9 mouse cellular contexts compared by ENCODE assay signal in genomic region chr9:29661468-29662145, GRCm38 (mm10).
A peak's percentile ranks its signal among the peaks of the same experiment; 100 is the strongest.
DNase-seq lines count a peak whose midpoint lies in the region; ATAC-seq and TF ChIP-seq lines count a peak whose summit lies in the region.
"Had no signal": no experiment of that assay in that cellular context is flagged by ENCODE, and none has a peak within 500 bp of the region (broad histone marks: within the 10 kb centered on the region; RNA-seq: fewer than 3 reads in every experiment).

No protein-coding gene starts in this region.

- in situ Hi-C loops in ES-E14 (cut with MboI; ENCODE audit: low sequenced_read_pairs in 2 of 2, unreplicated experiment in 2 of 2), result loop anchor here (10.0 to 25.0 kb wide), 3 partner anchors 626 to 751 kb away; no protein-coding TSS in a partner anchor

- no peak overlapping the region for H3K4me3 ChIP-seq in intestine, embryonic 14.5 days (ENCODE audit: low read depth, low read length)
- H3K4me3 ChIP-seq in intestine, embryonic 16.5 days (ENCODE audit: low read length), result no peak overlapping the region
- no peak overlapping the region for H3K4me3 ChIP-seq in ES-E14 (ENCODE audit: insufficient read depth in 1 of 2, low read depth in 1 of 2, low read length in 2 of 2, poor library complexity in 1 of 2, severe bottlenecking in 1 of 2)
- no peak overlapping the region for H3K4me3 ChIP-seq in neural tube, embryonic 13.5 days
- H3K4me3 ChIP-seq: liver, embryonic 13.5 days had no signal

- H3K27ac ChIP-seq in intestine, embryonic 14.5 days (ENCODE audit: low read depth), result no peak overlapping the region
- no peak overlapping the region for H3K27ac ChIP-seq in intestine, embryonic 16.5 days (ENCODE audit: low read length)
- H3K27ac ChIP-seq in ES-E14 (ENCODE audit: insufficient read depth, low read depth, low read length, poor library complexity, severe bottlenecking), result no peak overlapping the region
- H3K27ac ChIP-seq in neural tube, embryonic 13.5 days (replicated peaks), result peak overlapping the region; percentile 70
- H3K27ac ChIP-seq: liver, embryonic 13.5 days had no signal

- no peaks in the 10 kb centered on the region for H3K9me3 ChIP-seq in intestine, embryonic 14.5 days (ENCODE audit: control insufficient read depth, low read length)
- H3K9me3 ChIP-seq in intestine, embryonic 16.5 days (ENCODE audit: control insufficient read depth, low read length), result no peaks in the 10 kb centered on the region
- H3K9me3 ChIP-seq in ES-E14 (ENCODE audit: control insufficient read depth, insufficient read depth, low read depth, low read length), result no peaks in the 10 kb centered on the region
- H3K9me3 ChIP-seq in neural tube, embryonic 13.5 days, result no peaks in the 10 kb centered on the region
- H3K9me3 ChIP-seq: liver, embryonic 13.5 days had no signal

- H3K27me3 ChIP-seq in intestine, embryonic 14.5 days (replicated peaks; ENCODE audit: control insufficient read depth, insufficient read depth, low read length), result no peaks in the 10 kb centered on the region
- H3K27me3 ChIP-seq in intestine, embryonic 16.5 days (replicated peaks; ENCODE audit: control insufficient read depth, insufficient read depth, low read length), result no peaks in the 10 kb centered on the region
- H3K27me3 ChIP-seq in neural tube, embryonic 13.5 days, result peaks cover 5% of the 10 kb centered on the region; the same call in 1 of the 2 replicates
- H3K27me3 ChIP-seq: liver, embryonic 13.5 days had no signal

- 21% methylated on average over 3 of the region's 3 CpGs for whole genome bisulfite sequencing in intestine, embryonic 14.5 days
- 12% methylated on average over 3 of the region's 3 CpGs for WGBS in intestine, embryonic 16.5 days
- WGBS in neural tube, embryonic 13.5 days, result 15% methylated on average over 3 of the region's 3 CpGs

- no peaks in the 10 kb centered on the region for H3K36me3 ChIP-seq in intestine, embryonic 14.5 days (ENCODE audit: control insufficient read depth, insufficient read depth, low read length)
- H3K36me3 ChIP-seq in intestine, embryonic 16.5 days (ENCODE audit: control insufficient read depth, insufficient read depth, low read length), result no peaks in the 10 kb centered on the region
- no peaks in the 10 kb centered on the region for H3K36me3 ChIP-seq in ES-E14 (ENCODE audit: control insufficient read depth, insufficient read depth, low read length, poor library complexity, severe bottlenecking)
- no peaks in the 10 kb centered on the region for H3K36me3 ChIP-seq in neural tube, embryonic 13.5 days
- H3K36me3 ChIP-seq: liver, embryonic 13.5 days had no signal

- no peaks in the 10 kb centered on the region for H3K4me1 ChIP-seq in intestine, embryonic 14.5 days (replicated peaks; ENCODE audit: control insufficient read depth, insufficient read depth, low read length)
- H3K4me1 ChIP-seq in intestine, embryonic 16.5 days (ENCODE audit: control insufficient read depth, insufficient read depth, low read length), result no peaks in the 10 kb centered on the region
- peaks cover 2 to 15% of the 10 kb centered on the region in 2 experiments; a peak in 3 of 4 replicates for H3K4me1 ChIP-seq in ES-E14 (ENCODE audit: control insufficient read depth in 2 of 2, insufficient read depth in 2 of 2, low read length in 2 of 2, poor library complexity in 1 of 2)
- H3K4me1 ChIP-seq in neural tube, embryonic 13.5 days (replicated peaks), result peaks cover 46% of the 10 kb centered on the region
- H3K4me1 ChIP-seq: liver, embryonic 13.5 days had no signal

- no peak overlapping the region for H3K9ac ChIP-seq in intestine, embryonic 14.5 days (ENCODE audit: low read length)
- H3K9ac ChIP-seq in intestine, embryonic 16.5 days (ENCODE audit: low read depth, low read length), result no peak overlapping the region
- H3K9ac ChIP-seq in ES-E14 (ENCODE audit: insufficient read depth, low read depth, low read length, poor library complexity, severe bottlenecking), result no peak overlapping the region
- H3K9ac ChIP-seq in neural tube, embryonic 13.5 days, result no peak overlapping the region
- H3K9ac ChIP-seq: liver, embryonic 13.5 days had no signal

- no peak overlapping the region for H3K4me2 ChIP-seq in intestine, embryonic 14.5 days (ENCODE audit: low read length)
- H3K4me2 ChIP-seq in intestine, embryonic 16.5 days (ENCODE audit: low read depth, low read length), result no peak overlapping the region
- no peak overlapping the region for H3K4me2 ChIP-seq in neural tube, embryonic 13.5 days
- H3K4me2 ChIP-seq: liver, embryonic 13.5 days had no signal

- intact Hi-C loops in left cerebral cortex, postnatal 4 days (cut with DNase I), result loop anchor here (2.0 to 10.0 kb wide), 6 partner anchors 133 to 763 kb away; partner anchors contain the start of gene Snx19

- no peak for ATAC-seq in intestine, embryonic 14.5 days (replicated peaks; ENCODE audit: low FRiP score, low TSS enrichment, low read depth)
- ATAC-seq in intestine, embryonic 16.5 days, result no peak
- ATAC-seq in granulocyte monocyte progenitor cell, adult 5-6 weeks (replicated peaks; ENCODE audit: poor library complexity, severe bottlenecking), result peak; percentile 76
- peak; percentile 58 for ATAC-seq in neural tube, embryonic 13.5 days (ENCODE audit: low read depth)

- peak; percentile 69 for DNase-seq in intestine, embryonic 14.5 days (ENCODE audit: low spot score)
- no peak for DNase-seq in ES-E14 (ENCODE audit: low read depth, low spot score)
- peak; percentile 82 for DNase-seq in cerebellum, adult 9-10 months
- peak; percentile 57 for DNase-seq in left cerebral cortex, postnatal 4 days
- no peak for DNase-seq in spleen, adult 12 weeks (ENCODE audit: low spot score)
- DNase-seq: liver, embryonic 13.5 days had no signal

TF ChIP-seq in ES-E14, 5 proteins besides CTCF, POLR2A, EP300 and RAD21:
- TF ChIP-seq ZC3H11A (IDR thresholded peaks at IDR 0.05; ENCODE audit: borderline replicate concordance, low read depth, low read length) (peak; percentile 90), CHD2 (IDR thresholded peaks at IDR 0.05; ENCODE audit: low read depth, low read length) (no peak), HCFC1 (IDR thresholded peaks at IDR 0.05; ENCODE audit: borderline replicate concordance, insufficient read depth, low read length) (no peak)
TF ChIP-seq in ES-E14: peak in this region for 1.

Comparison
In these comparisons a context has a peak if more than half of its experiments do, and no peak if none do; other contexts are left out.
1. ATAC-seq: peak in granulocyte monocyte progenitor cell, adult 5-6 weeks (single experiment) and neural tube, embryonic 13.5 days (single experiment); none in intestine, embryonic 14.5 days (single experiment) and intestine, embryonic 16.5 days (single experiment).
2. DNase-seq: peak in intestine, embryonic 14.5 days (single experiment), cerebellum, adult 9-10 months (single experiment) and left cerebral cortex, postnatal 4 days (single experiment); none in ES-E14 (single experiment) and spleen, adult 12 weeks (single experiment).